Mouse (Mus musculus) retina, postnatal 7 days (tissue): ENCODE measurements around the gene Nup107.
A peak's percentile ranks its signal among the peaks of the same experiment; 100 is the strongest.

Source experiments
- DNase-seq: peaks from one replicate; pipeline ENCODE4 v3.0.0-alpha.2; 2012; ENCODE audit warnings: low read depth, low spot score

Nup107 gene

DNA sequence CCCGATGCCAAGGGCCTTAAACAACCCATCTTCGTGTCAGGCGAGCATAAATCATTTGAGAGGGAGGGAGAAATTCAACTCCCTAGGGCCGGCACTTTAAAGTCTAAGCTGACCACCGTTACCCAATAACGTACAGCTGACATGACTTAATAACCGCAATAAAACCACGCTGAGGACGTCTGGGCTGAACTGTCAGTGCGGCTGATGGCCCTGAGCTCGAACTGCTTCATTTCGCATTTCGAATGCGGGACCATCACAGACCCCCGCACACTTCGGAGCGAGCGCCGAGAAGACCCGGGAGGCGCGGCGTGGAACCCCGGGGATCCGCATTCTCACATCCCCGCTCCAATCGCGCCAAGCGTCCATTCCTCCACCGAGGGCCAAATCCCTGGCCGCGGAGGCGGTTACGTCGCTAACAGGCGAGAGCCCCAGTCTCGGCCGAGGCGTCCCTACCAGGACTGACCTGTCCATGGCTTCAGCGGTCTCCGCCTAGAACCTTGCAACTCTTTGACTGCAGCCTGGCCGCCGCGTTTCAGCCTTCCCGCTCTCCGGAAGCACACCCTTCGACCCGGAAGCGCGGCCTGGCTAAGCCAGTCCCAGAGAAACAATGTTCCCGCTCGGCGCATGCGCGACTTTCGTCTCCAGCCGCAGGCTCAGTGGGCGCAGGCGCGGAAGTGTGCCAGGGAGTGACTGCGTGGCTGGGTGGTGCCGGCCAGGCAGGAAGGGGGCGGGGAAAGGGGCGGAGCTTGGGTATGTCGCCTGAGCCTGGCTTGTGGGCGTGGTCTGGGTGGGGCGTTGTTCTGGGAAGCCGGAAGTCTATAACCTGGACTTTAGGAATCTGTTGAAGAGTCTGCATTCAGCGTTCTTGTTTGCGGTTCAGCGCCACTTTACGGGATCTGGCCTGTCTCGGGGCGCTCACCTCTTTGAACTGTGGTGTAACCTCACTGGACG, at the start of gene Nup107:
Gene Nup107, minus strand, starts transcription at position 565 of the 951 bp plus-strand sequence.
- DNase-seq: peak; percentile 100

DNA sequence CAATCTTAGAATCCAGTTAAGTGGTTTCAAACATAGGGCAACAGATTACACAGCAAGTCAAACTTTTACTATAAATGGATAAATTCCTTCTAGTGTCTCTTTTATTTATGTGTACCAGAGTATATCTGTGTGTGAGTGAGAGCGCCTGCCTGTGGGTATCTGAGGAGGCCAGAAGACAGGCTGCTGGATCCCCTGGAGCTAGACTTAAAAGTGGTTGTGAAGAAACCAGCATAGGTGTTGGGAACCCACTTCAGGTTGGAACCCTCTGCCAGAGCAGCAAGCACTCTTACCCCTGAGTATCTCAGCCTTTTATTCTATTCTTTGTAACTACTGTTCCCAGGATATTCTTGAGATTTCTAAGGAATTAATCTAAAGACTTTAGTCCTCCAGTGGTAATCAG, 49.3 kb upstream of the Nup107 start:
- no peak for DNase-seq

- DNase-seq: no peak
These were observed 48.0 kb upstream of the Nup107 start for GRCm38 (mm10) chr10:117840431-117840995.

GRCm38 (mm10) chr10:117839737-117840136, 47.2 kb upstream of the Nup107 start:
- no peak for DNase-seq

DNA sequence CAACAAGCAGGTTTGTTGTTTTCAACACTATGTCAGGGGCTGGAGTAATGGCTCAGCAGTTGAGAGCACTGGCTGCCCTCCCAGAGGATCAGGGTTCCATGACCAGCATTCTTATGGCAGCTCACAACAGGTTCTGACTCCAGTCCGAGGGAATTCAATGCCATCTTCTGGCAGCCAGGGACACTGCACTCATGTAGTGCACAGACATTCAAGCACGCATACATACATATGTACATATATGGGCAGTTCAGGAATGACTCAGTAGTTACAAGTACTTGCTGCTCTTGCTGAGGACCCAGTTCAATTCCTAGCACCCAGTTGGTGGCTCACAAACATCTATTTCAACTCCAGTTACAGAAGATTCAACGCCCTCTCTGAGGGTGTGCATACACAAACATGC, 46.4 kb upstream of the Nup107 start:
- DNase-seq: no peak

DNA sequence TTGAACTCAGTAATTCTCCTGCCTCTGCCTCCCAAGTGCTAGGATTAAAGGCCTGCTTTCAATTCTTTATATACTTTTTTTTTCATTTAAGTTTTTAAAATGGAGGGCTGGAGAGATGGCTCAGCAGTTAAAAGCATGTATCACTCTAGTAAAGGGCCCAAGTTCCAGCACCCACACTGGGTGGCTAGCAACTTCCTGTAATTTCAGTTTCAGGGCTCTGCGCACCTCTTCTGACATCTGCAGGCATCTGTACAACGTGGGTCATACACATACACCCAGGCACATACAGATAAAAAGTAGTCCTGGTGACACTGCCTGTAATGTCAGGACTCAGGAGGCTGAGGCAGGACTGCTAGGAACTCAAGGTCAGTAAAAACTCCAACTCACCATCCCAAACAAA, 43.8 kb upstream of the Nup107 start:
- DNase-seq: no peak

DNA sequence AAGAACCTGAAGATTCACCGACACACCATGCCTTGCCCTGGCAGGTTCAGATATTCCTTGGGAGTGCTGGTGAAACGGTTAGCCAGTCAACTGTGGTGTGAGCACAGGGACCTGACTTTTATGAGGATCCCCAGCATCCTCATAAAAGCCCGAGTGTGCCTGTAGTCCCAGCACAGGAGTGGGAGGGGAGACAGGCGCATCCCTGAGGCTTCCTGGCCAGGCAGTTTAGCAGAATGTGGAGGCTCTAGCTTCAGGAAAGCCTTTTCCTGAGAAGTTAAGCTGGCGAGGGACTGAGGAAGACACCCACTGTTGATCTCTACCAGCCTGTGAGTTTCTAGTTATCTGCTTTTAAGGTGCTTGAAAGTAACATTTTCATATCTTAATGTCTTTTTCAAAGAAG, 42.9 kb upstream of the Nup107 start:
- no peak for DNase-seq

GRCm38 (mm10) chr10:117830797-117831196, 38.3 kb upstream of the Nup107 start:
- DNase-seq: no peak

GRCm38 (mm10) chr10:117829472-117830155, 37.1 kb upstream of the Nup107 start:
- DNase-seq: no peak

GRCm38 (mm10) chr10:117829022-117829421, 36.5 kb upstream of the Nup107 start:
- DNase-seq: no peak

DNA sequence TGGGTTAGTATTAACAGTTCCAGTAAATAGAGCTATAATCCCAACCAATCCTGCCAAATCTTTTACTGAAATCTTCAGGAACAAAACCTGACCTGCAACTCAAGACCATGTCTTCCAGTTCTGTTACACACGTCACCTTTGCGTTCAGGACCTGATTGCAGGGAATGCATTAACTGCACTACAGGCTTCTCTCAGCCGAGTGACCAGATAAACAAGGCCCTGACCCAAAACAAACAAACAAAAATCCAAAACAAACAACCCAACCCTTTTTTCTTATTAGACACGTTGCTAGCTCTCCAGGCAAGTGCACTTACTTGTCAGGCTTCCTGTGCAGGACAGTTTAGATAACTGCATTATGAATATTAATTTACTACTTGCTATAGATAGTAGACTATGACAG, 36.0 kb upstream of the Nup107 start:
- DNase-seq: no peak

DNA sequence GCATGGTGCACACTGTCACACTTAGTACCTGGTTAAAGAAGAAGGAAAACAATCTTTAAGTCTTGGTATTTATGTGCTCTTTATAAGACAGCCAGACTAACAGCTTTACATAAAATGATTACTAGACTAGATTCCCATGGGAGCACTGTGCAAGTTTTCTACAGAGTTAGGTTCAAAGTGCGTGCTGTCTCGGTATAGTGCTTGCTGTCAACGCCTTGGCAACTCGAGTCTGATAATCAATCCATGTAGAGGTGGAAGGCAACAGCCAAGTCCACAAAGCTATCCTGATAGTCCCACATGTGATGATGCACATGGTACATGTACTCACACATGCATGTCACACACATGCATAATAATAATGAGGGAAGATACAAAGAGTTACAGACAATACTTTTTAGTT, 32.1 kb upstream of the Nup107 start:
- DNase-seq: no peak

GRCm38 (mm10) chr10:117824139-117824538, 31.6 kb upstream of the Nup107 start:
- DNase-seq: no peak

DNA sequence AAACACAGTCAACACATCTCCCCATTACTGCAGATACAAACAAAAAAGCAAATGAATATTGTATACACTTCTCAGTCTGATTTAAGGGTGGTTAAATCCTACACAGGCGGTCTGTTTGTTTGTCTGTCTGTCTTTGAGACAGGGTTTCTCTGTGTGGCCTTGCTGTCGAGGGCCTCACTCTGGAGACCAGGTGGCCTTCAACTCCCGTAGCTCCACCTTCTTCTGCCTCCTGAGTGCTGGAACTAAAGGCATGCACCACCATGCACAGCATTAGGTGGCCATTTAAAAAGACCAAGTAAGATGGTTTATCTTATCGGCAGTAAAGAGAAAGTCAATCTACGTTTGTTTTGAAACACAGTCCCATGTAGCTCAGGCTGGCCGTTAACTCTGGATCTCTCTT, 30.8 kb upstream of the Nup107 start:
- no peak for DNase-seq

DNA sequence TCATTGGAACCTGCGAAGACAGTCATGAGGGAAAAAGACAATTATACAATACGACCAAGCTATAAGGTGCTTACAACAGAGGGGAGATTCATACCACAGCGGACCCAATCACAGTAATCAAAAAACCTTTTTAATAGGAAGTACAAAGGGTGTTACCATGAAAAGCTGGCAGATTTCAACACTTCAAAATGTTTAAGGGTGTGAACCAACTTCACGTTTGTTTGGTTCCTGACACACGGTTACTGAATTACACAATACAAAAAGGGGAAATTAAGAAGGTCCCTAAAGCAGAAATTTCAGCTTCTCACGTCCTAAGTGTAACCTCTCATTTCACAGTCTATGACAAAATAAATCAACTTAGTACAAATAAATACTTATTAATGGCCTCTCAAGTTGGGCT, 26.1 kb upstream of the Nup107 start:
- DNase-seq: no peak

- no peak for DNase-seq
These were observed 24.2 kb upstream of the Nup107 start for GRCm38 (mm10) chr10:117816721-117817120.

GRCm38 (mm10) chr10:117812501-117812900, 20.0 kb upstream of the Nup107 start:
- no peak for DNase-seq

GRCm38 (mm10) chr10:117811555-117811954, 19.1 kb upstream of the Nup107 start:
- no peak for DNase-seq

GRCm38 (mm10) chr10:117810506-117810905, 18.0 kb upstream of the Nup107 start:
- DNase-seq: no peak

- DNase-seq: no peak
These were observed 15.6 kb upstream of the Nup107 start for GRCm38 (mm10) chr10:117808068-117808467.

DNA sequence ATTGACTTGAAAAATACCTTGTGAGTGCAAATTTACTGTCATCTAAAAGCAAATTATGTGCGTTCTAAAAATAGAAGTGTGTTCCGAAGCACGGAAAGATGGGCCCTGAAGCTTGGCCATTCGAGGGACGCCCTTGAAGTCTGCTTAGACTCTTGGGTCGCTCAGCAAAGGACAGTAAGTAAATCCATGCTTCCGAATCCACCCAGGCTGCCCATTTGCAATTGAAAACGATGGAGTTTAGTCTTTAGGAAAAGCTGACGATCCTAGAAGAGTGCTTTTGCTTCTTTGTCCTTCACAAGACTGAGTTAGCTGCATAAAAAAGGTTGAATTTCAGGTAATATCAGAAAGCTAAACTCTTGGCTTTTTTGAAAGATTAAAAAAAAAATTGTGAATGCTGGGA, 13.4 kb upstream of the Nup107 start:
- DNase-seq: no peak
